In genomic region chr6:59899808-59900207, GRCm38 (mm10) we compare ENCODE assay signal across 12 mouse cellular contexts.
"Had no signal": no experiment of that assay in that cellular context is flagged by ENCODE, and none has a peak within 500 bp of the region (broad histone marks: within the 10 kb centered on the region; RNA-seq: fewer than 3 reads in every experiment).

No protein-coding gene starts in this region.

- ATAC-seq: midbrain, embryonic 13.5 days; midbrain, embryonic 15.5 days had no signal

- DNase-seq: lung, adult 18-20 months; lung, embryonic 14.5 days; lung, postnatal 10 days; lung, postnatal 4 days; right cerebral cortex, postnatal 25 days; right cerebral cortex, postnatal 4 days; spleen, adult 18-20 months; thymus, adult 18-20 months; thymus, postnatal 14 days; thymus, postnatal 36 days had no signal
